27 mouse cellular contexts compared by ENCODE assay signal in genomic region chr11:44325066-44325465, GRCm38 (mm10).
"Had no signal": no experiment of that assay in that cellular context is flagged by ENCODE, and none has a peak within 500 bp of the region (broad histone marks: within the 10 kb centered on the region; RNA-seq: fewer than 3 reads in every experiment).

No protein-coding gene starts in this region.

- H3K27ac ChIP-seq: embryonic facial prominence, embryonic 10.5 days; embryonic facial prominence, embryonic 12.5 days; embryonic facial prominence, embryonic 13.5 days; embryonic facial prominence, embryonic 15.5 days; forebrain, embryonic 10.5 days; forebrain, embryonic 12.5 days; forebrain, embryonic 13.5 days; forebrain, embryonic 15.5 days; gastrocnemius, adult 2 months; heart, adult 2 months had no signal

- H3K4me2 ChIP-seq: embryonic facial prominence, embryonic 12.5 days; embryonic facial prominence, embryonic 13.5 days; embryonic facial prominence, embryonic 15.5 days; forebrain, embryonic 12.5 days; forebrain, embryonic 13.5 days; forebrain, embryonic 15.5 days had no signal

- H3K4me1 ChIP-seq: embryonic facial prominence, embryonic 10.5 days; embryonic facial prominence, embryonic 12.5 days; embryonic facial prominence, embryonic 13.5 days; embryonic facial prominence, embryonic 15.5 days; forebrain, embryonic 10.5 days; forebrain, embryonic 12.5 days; forebrain, embryonic 13.5 days; forebrain, embryonic 15.5 days had no signal

- ATAC-seq: forebrain, embryonic 13.5 days; forebrain, embryonic 14.5 days; forebrain, embryonic 15.5 days; forebrain, embryonic 16.5 days; forebrain, postnatal 0 days had no signal

- H3K4me3 ChIP-seq: embryonic facial prominence, embryonic 10.5 days; embryonic facial prominence, embryonic 12.5 days; embryonic facial prominence, embryonic 13.5 days; embryonic facial prominence, embryonic 15.5 days; erythroblast, embryonic 14.5 days; forebrain, embryonic 10.5 days; forebrain, embryonic 12.5 days; forebrain, embryonic 13.5 days; forebrain, embryonic 15.5 days; gastrocnemius, adult 2 months; heart, adult 2 months had no signal

- H3K36me3 ChIP-seq: embryonic facial prominence, embryonic 10.5 days; embryonic facial prominence, embryonic 12.5 days; embryonic facial prominence, embryonic 13.5 days; embryonic facial prominence, embryonic 15.5 days; forebrain, embryonic 10.5 days; forebrain, embryonic 12.5 days; forebrain, embryonic 15.5 days had no signal

- H3K9ac ChIP-seq: embryonic facial prominence, embryonic 12.5 days; embryonic facial prominence, embryonic 13.5 days; embryonic facial prominence, embryonic 15.5 days; forebrain, embryonic 12.5 days; forebrain, embryonic 13.5 days; forebrain, embryonic 15.5 days; forebrain, postnatal 0 days had no signal

- H3K27me3 ChIP-seq: embryonic facial prominence, embryonic 12.5 days; embryonic facial prominence, embryonic 13.5 days; embryonic facial prominence, embryonic 15.5 days; forebrain, embryonic 13.5 days; forebrain, embryonic 15.5 days had no signal

- DNase-seq: cerebellum, adult 8-10 months; cerebellum, adult 9-10 months; cerebellum, adult 9-11 months; cerebellum, postnatal 10 days; cerebellum, postnatal 14 days; cerebellum, postnatal 25 days; cerebellum, postnatal 36 days; embryo, embryonic 11 days; forebrain, postnatal 0 days; gastrocnemius, adult 2 months; gastrocnemius, postnatal 10 days; gastrocnemius, postnatal 14 days; gastrocnemius, postnatal 25 days; gastrocnemius, postnatal 36 days; heart, adult 18-20 months; heart, adult 2 months had no signal

- H3K9me3 ChIP-seq: embryonic facial prominence, embryonic 10.5 days; embryonic facial prominence, embryonic 13.5 days; embryonic facial prominence, embryonic 15.5 days; forebrain, embryonic 10.5 days; forebrain, embryonic 12.5 days; forebrain, embryonic 15.5 days had no signal
